Mouse (Mus musculus): ENCODE data around the gene Peak1. TPM values are rescaled to one million over a fixed set of nuclear protein-coding genes. Genes with fewer than 3 reads are reported as not detected.

Gene Peak1
- total and polyA plus RNA-seq, 3 experiments = 2.8 to 11.7 TPM; not detected in 1

GRCm38 (mm10) chr9:56179416-56180117 lies 238.3 kb downstream of the Peak1 start:
- Histone ChIP-seq H3K4me3 (ENCODE audit: control insufficient read depth in 1 of 2, insufficient read depth in 1 of 2, low read depth in 2 of 2, low read length in 2 of 2) (peak overlapping the region; percentile 6 to 61), H3K36me3 (ENCODE audit: control insufficient read depth in 1 of 2, insufficient read depth in 2 of 2, low read length in 2 of 2) (no peaks in the 10 kb centered on the region), H3K9me3 (replicated peaks; ENCODE audit: insufficient read depth, low read length) (no peaks in the 10 kb centered on the region), H3K27ac (ENCODE audit: control insufficient read depth, low read depth, low read length) (no peak overlapping the region), H3K4me1 (ENCODE audit: control insufficient read depth in 1 of 2, insufficient read depth in 2 of 2, low read length in 2 of 2) (no peaks in the 10 kb centered on the region; a peak in 2 of 4 replicates), H3K79me2 (ENCODE audit: control insufficient read depth, insufficient read depth, low read length, poor library complexity) (no peaks in the 10 kb centered on the region), H3K9ac (ENCODE audit: control insufficient read depth, low read depth, low read length, poor library complexity, severe bottlenecking) (peak overlapping the region; percentile 13; the same call in 1 of the 2 replicates), H3K27me3 (ENCODE audit: control insufficient read depth in 1 of 2, insufficient read depth in 2 of 2, low read length in 2 of 2) (peaks cover 1 to 2% of the 10 kb centered on the region in 2 experiments; a peak in 3 of 4 replicates)
- peak; percentile 71 for DNase-seq (ENCODE audit: low read depth, low spot score)
- no peak for TF ChIP-seq GATA1 (IDR thresholded peaks at IDR 0.05; ENCODE audit: low read depth, low read length)
- no peak for TF ChIP-seq CHD1 (IDR thresholded peaks at IDR 0.05; ENCODE audit: low read depth, low read length)
- TF ChIP-seq RAD21 (IDR thresholded peaks at IDR 0.05; ENCODE audit: low read depth, low read length) = peak; percentile 11; the same call in 1 of the 2 replicates
- TF ChIP-seq SMC3 (IDR thresholded peaks at IDR 0.05; ENCODE audit: low read depth, low read length) = peak; percentile 33
- no peak for TF ChIP-seq ZNF384 (IDR thresholded peaks at IDR 0.05; ENCODE audit: low read depth, low read length)
- TF ChIP-seq USF1 (IDR thresholded peaks at IDR 0.05; ENCODE audit: low read depth, low read length) = no peak
- TF ChIP-seq MAX (IDR thresholded peaks at IDR 0.05; ENCODE audit: low read length) = no peak
- no peak for TF ChIP-seq EP300 (IDR thresholded peaks at IDR 0.05; ENCODE audit: low read depth in 1 of 2, low read length in 2 of 2)
- TF ChIP-seq CTCF (IDR thresholded peaks at IDR 0.05 in 2 of 3, conservative IDR thresholded peaks at IDR 0.05 in 1 of 3; ENCODE audit: control insufficient read depth in 1 of 3, insufficient read depth in 1 of 3, low read depth in 2 of 3, low read length in 3 of 3, poor library complexity in 1 of 3, severe bottlenecking in 1 of 3) = peak; percentile 32 to 58 (median 51); a peak in 5 of 6 replicates
- TF ChIP-seq RCOR1 (IDR thresholded peaks at IDR 0.05; ENCODE audit: low read depth, low read length) = no peak
- TF ChIP-seq MXI1 (IDR thresholded peaks at IDR 0.05; ENCODE audit: low read depth, low read length) = no peak
- TF ChIP-seq ZC3H11A (IDR thresholded peaks at IDR 0.05; ENCODE audit: low read depth, low read length) = 0 out of 2 replicates have a peak, but pooled peaks have one; percentile 13
- no peak for TF ChIP-seq NELFE (IDR thresholded peaks at IDR 0.05; ENCODE audit: low read depth, low read length)
- no peak for TF ChIP-seq KAT2A (conservative IDR thresholded peaks at IDR 0.05; ENCODE audit: low read depth, low read length)
- no peak for TF ChIP-seq BHLHE40 (IDR thresholded peaks at IDR 0.05; ENCODE audit: borderline replicate concordance, low read depth, low read length)
- TF ChIP-seq MAZ (IDR thresholded peaks at IDR 0.05; ENCODE audit: low read depth, low read length) = peak; percentile 49; the same call in 1 of the 2 replicates
- no peak for TF ChIP-seq ZMIZ1 (IDR thresholded peaks at IDR 0.05; ENCODE audit: low read depth, low read length)
- TF ChIP-seq SIN3A (IDR thresholded peaks at IDR 0.05; ENCODE audit: low read length) = no peak
- TF ChIP-seq ELF1 (IDR thresholded peaks at IDR 0.05; ENCODE audit: low read depth, low read length) = no peak
- no peak for TF ChIP-seq POLR2AphosphoS5 (IDR thresholded peaks at IDR 0.05; ENCODE audit: borderline replicate concordance, low read depth, low read length)
- TF ChIP-seq GABPA (IDR thresholded peaks at IDR 0.05; ENCODE audit: low read depth, low read length) = no peak
- TF ChIP-seq POLR2AphosphoS2 (IDR thresholded peaks at IDR 0.05; ENCODE audit: low read length) = no peak
- no peak for TF ChIP-seq TCF12 (IDR thresholded peaks at IDR 0.05; ENCODE audit: low read depth, low read length)
- no peak for TF ChIP-seq MAFK (IDR thresholded peaks at IDR 0.05; ENCODE audit: borderline replicate concordance, low read depth, low read length)
- TF ChIP-seq ZKSCAN1 (IDR thresholded peaks at IDR 0.05; ENCODE audit: low read depth, low read length) = no peak
- no peak for TF ChIP-seq TAL1 (IDR thresholded peaks at IDR 0.05; ENCODE audit: low read length)

Measured in MEL (cell line).